ENCODE assay signal across 8 mouse cellular contexts in genomic region chr10:44269211-44269610, GRCm38 (mm10). TPM values are rescaled to one million over a fixed set of nuclear protein-coding genes. Genes with fewer than 3 reads are reported as not detected.
DNase-seq lines count a peak whose midpoint lies in the region; ATAC-seq and TF ChIP-seq lines count a peak whose summit lies in the region.

No protein-coding gene starts in this region.

- H3K4me3 ChIP-seq in kidney, postnatal 0 days (replicated peaks; ENCODE audit: low read depth, low read length) = peak overlapping the region; percentile 85
- H3K4me3 ChIP-seq in embryonic facial prominence, embryonic 14.5 days (ENCODE audit: low read depth, low read length) = peak overlapping the region; percentile 94
- peak overlapping the region; percentile 94 for H3K4me3 ChIP-seq in intestine, postnatal 0 days (ENCODE audit: low read depth, low read length)
- peak overlapping the region; percentile 83; the same call in 1 of the 2 replicates for H3K4me3 ChIP-seq in neural tube, embryonic 12.5 days

- no peaks in the 10 kb centered on the region for H3K36me3 ChIP-seq in kidney, postnatal 0 days (ENCODE audit: insufficient read depth, low read length)
- H3K36me3 ChIP-seq in embryonic facial prominence, embryonic 14.5 days (ENCODE audit: control insufficient read depth, insufficient read depth, low read length) = no peaks in the 10 kb centered on the region
- H3K36me3 ChIP-seq in intestine, postnatal 0 days (ENCODE audit: control insufficient read depth, insufficient read depth) = no peaks in the 10 kb centered on the region
- no peaks in the 10 kb centered on the region; the same call in 1 of the 2 replicates for H3K36me3 ChIP-seq in neural tube, embryonic 12.5 days

- H3K4me1 ChIP-seq in kidney, postnatal 0 days (replicated peaks; ENCODE audit: insufficient read depth, low read length) = 0 out of 2 replicates have a peak, but pooled peaks cover 14% of the 10 kb centered on the region
- H3K4me1 ChIP-seq in embryonic facial prominence, embryonic 14.5 days (ENCODE audit: control insufficient read depth, insufficient read depth, low read length) = peaks cover 18% of the 10 kb centered on the region
- 0 out of 2 replicates have a peak, but pooled peaks cover 7% of the 10 kb centered on the region for H3K4me1 ChIP-seq in intestine, postnatal 0 days (replicated peaks; ENCODE audit: control insufficient read depth, insufficient read depth, low read length)
- peaks cover 15% of the 10 kb centered on the region for H3K4me1 ChIP-seq in neural tube, embryonic 12.5 days

- peak overlapping the region; percentile 63 for H3K4me2 ChIP-seq in kidney, postnatal 0 days (ENCODE audit: low read length)
- peak overlapping the region; percentile 69 for H3K4me2 ChIP-seq in embryonic facial prominence, embryonic 14.5 days (ENCODE audit: low read depth, low read length)
- peak overlapping the region; percentile 84 for H3K4me2 ChIP-seq in intestine, postnatal 0 days (replicated peaks; ENCODE audit: low read depth)
- peak overlapping the region; percentile 75 for H3K4me2 ChIP-seq in neural tube, embryonic 12.5 days (replicated peaks)

- 57% methylated on average over 2 of the region's 2 CpGs for WGBS in kidney, postnatal 0 days
- WGBS in embryonic facial prominence, embryonic 14.5 days = 60% methylated on average over 2 of the region's 2 CpGs
- WGBS in intestine, postnatal 0 days = 43% methylated on average over 2 of the region's 2 CpGs
- WGBS in neural tube, embryonic 12.5 days = 69% methylated on average over 2 of the region's 2 CpGs

- no peak for DNase-seq in kidney, postnatal 0 days (ENCODE audit: low spot score)
- DNase-seq in kidney, postnatal 25 days = no peak
- no peak for DNase-seq in embryonic facial prominence, embryonic 14.5 days (ENCODE audit: low spot score)
- DNase-seq in spleen, postnatal 10 days (ENCODE audit: low spot score in 2 of 2) = no peak
- no peak for DNase-seq in cerebellum, postnatal 10 days
- no peak for DNase-seq in urinary bladder, postnatal 14 days (ENCODE audit: low spot score)

- H3K27ac ChIP-seq in kidney, postnatal 0 days = no peak overlapping the region
- no peak overlapping the region for H3K27ac ChIP-seq in embryonic facial prominence, embryonic 14.5 days (replicated peaks; ENCODE audit: low read depth, low read length)
- H3K27ac ChIP-seq in intestine, postnatal 0 days (ENCODE audit: low read depth, low read length) = no peak overlapping the region
- no peak overlapping the region for H3K27ac ChIP-seq in neural tube, embryonic 12.5 days

- no peak for ATAC-seq in kidney, postnatal 0 days (replicated peaks; ENCODE audit: low FRiP score, low read depth)
- no peak for ATAC-seq in embryonic facial prominence, embryonic 14.5 days (ENCODE audit: low read depth)
- no peak for ATAC-seq in intestine, postnatal 0 days
- ATAC-seq in neural tube, embryonic 12.5 days (ENCODE audit: low FRiP score, low read depth) = no peak

- no peaks in the 10 kb centered on the region for H3K9me3 ChIP-seq in kidney, postnatal 0 days (replicated peaks; ENCODE audit: low read length)
- H3K9me3 ChIP-seq in embryonic facial prominence, embryonic 14.5 days (ENCODE audit: control insufficient read depth, low read length) = no peaks in the 10 kb centered on the region
- no peaks in the 10 kb centered on the region for H3K9me3 ChIP-seq in intestine, postnatal 0 days (ENCODE audit: control insufficient read depth)
- no peaks in the 10 kb centered on the region for H3K9me3 ChIP-seq in neural tube, embryonic 12.5 days

- no peak for TF ChIP-seq CTCF in kidney, postnatal 0 days (IDR thresholded peaks at IDR 0.05; ENCODE audit: low read depth)
- TF ChIP-seq CTCF in intestine, postnatal 0 days (IDR thresholded peaks at IDR 0.05; ENCODE audit: low read depth) = no peak

- no peaks in the 10 kb centered on the region for H3K27me3 ChIP-seq in kidney, postnatal 0 days (ENCODE audit: insufficient read depth, low read length)
- H3K27me3 ChIP-seq in embryonic facial prominence, embryonic 14.5 days (replicated peaks; ENCODE audit: control insufficient read depth, insufficient read depth, low read length) = no peaks in the 10 kb centered on the region
- H3K27me3 ChIP-seq in intestine, postnatal 0 days (replicated peaks; ENCODE audit: control insufficient read depth, insufficient read depth, low read length) = no peaks in the 10 kb centered on the region
- H3K27me3 ChIP-seq in neural tube, embryonic 12.5 days (replicated peaks) = no peaks in the 10 kb centered on the region

- H3K9ac ChIP-seq in kidney, postnatal 0 days (ENCODE audit: low read depth, low read length) = peak overlapping the region; percentile 10; the same call in 1 of the 2 replicates
- peak overlapping the region; percentile 90 for H3K9ac ChIP-seq in embryonic facial prominence, embryonic 14.5 days (ENCODE audit: low read depth, low read length)
- H3K9ac ChIP-seq in intestine, postnatal 0 days (ENCODE audit: low read depth, low read length) = peak overlapping the region; percentile 90; the same call in 1 of the 2 replicates
- peak overlapping the region; percentile 17; the same call in 1 of the 2 replicates for H3K9ac ChIP-seq in neural tube, embryonic 12.5 days

RNA-seq across cellular contexts. Expression of gene Atg5, which starts 1.1 kb away (rescaled TPM):
- 51.4 and 56.6 TPM in 2 replicates for polyA plus RNA-seq in kidney, postnatal 0 days (2015; fragmentation: Nextera tagmentation; extraction: Ambion mirVana)
- 41.8 and 49.9 TPM in 2 replicates for polyA plus RNA-seq in embryonic facial prominence, embryonic 14.5 days (2014; fragmentation: Nextera tagmentation; extraction: Ambion mirVana)
- polyA plus RNA-seq in intestine, postnatal 0 days (2015; fragmentation: Nextera tagmentation; extraction: Ambion mirVana) = 53.5 and 57.2 TPM in 2 replicates
- polyA plus RNA-seq in neural tube, embryonic 12.5 days (2016; fragmentation: Nextera tagmentation; extraction: Ambion mirVana) = 48.2 and 50.8 TPM in 2 replicates

Comparison
In these comparisons a context has a peak if more than half of its experiments do, and no peak if none do; other contexts are left out.
1. H3K9ac ChIP-seq: peak in every context shown above with its lines; median percentile 90 in embryonic facial prominence, embryonic 14.5 days; 90 in intestine, postnatal 0 days; 17 in neural tube, embryonic 12.5 days; 10 in kidney, postnatal 0 days.